Mouse (Mus musculus) brain, adult 2 months (tissue): ENCODE data around the gene Hist2h2aa2.
"Not testable (repeated sequence)": the region's sequence is repeated elsewhere in the genome, so short reads cannot be mapped to it uniquely, and the experiment has no call there.

Experiments used
- DNase-seq: peaks from one replicate; pipeline ENCODE4 v3.0.0; 2011; ENCODE audit warnings: low read depth, low spot score

The Hist2h2aa2 gene

DNA sequence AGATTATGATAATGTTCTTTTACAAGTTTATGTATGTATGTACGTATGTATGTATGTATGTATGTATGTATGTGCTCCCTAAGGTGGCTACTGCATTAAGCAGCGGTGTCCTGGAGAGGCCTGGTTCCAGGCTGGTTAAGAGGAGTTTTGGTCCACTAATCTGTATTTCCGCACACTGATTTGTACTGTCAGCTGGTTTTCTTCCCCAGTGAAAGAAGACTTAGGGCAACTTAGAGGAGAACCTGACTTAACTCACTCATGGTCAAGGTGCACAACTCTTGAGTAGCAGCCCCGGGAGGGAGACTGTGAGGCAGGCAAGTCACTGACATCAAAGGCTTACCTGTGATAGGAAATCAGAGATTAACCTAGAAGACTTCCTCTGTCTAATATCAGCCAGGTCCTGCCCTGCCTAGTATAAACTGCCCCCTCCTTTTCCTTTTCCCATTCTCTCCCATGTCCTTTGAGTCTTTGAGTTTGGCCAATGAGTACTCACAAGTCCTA lies 3.2 kb downstream of the Hist2h2aa2 start:
- no peak for DNase-seq

DNA sequence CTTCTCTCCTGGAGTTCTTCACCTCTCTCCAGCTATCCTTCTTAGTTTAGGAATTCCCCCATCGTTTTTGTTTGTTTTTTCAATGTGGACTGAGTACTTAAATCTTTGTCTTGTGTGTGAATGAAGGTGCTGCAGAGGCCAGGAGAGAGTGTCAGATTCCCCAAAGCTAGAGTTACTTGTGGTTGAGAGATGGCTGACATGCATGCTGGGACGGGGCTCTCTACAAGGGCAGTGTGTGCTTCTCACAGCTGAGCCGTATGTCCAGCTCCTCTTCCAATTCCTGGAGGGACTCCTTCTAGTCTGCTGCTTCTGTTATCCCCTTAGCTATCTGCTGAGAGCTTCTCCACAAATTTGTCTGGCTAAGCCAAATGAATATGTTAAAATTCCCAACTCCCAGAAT lies 4.2 kb downstream of the Hist2h2aa2 start:
- no peak for DNase-seq

DNA sequence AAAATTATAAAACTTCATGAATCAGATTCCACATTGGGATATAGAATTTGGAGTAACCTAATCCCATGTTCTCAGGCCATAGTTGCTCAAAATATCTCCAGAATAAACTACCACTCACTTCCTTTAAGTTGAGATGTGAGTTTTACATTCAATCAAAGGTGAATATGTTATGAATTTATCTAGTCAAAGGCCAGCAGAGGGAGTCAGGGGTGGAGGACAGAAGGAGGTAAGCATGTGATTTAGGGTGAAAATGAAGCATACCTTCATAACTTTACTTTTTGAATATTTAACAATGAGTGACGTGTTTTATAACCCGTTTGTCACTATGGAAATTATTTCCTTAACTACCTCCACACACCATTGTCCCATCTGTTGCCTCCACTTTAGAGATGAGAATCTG lies 5.2 kb downstream of the Hist2h2aa2 start:
- DNase-seq, result no peak

DNA sequence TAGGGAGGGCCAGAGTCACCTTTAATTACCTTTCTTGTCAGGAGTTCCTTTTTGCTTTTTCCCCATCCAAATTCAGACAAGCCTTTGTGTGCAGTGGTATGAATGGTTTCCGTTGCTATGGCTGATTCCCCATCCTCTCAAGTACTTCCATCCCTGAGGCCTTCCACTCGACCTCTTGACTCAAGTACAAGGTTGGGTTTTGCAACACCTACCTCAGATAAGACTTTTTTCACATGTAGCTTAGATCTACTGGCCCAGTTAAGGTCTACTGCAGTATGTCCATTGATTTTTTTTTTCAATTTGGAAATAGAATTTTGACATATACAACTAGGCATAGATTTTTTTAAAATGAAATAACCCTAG lies 8.3 kb downstream of the Hist2h2aa2 start:
- no peak for DNase-seq

DNA sequence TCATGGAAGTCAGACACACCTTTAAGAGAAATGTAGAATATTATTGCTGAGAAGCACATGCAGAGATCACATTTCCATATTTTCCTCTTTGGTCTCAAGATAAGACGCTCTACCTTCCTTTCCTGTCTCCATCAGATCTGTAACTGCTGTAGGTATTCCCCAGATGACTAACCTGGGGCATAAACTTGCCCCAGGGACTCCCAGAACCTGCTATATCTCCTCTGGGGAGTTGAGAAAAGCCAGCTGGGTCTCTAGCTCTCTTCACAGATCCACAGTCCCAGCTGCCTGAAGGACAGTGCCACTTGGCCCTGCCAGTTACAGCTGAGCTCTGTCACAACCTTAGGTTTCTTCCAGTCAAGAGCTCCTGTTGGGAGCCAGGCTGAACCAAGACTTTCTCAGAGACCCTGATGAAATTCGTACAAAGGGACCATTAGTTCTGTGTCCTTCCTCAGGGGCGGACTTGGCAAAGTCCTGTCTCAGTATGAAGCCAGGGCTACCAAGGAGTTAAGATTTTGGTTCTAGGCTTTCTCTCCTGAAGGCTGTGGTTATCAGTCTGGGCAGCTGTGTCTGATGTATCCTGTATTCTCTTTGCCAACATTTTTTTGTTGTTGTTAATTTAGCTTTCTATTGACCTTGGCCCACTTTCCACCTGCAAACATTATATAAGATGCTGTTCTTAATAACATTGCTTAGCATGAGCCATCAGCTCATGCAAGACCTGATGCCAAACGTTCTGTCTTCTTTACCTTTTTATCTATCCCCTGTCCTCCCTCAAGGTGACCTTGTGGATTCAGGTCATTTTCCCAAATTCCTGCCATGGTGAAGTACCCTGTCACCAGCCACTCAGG lies 8.9 kb downstream of the Hist2h2aa2 start:
- DNase-seq, result no peak

DNA sequence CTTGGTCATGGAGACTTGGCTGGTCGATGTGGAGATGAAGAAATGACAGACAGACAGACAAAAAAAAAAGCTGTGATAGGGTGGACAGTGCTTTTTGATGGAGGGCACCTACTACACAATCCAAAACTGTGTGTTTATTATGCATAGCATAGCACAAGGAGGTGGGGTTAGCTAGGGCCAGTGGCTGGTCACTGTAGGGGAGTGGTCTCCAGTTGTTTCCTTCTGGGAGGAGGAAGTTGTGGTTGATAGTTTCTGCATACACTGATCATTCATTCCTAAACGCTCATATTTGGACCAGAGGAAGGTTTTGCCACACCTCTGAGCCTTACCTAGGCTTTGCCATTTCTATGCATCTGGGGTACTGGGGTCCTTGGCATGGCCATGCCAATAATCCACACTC lies 9.7 kb downstream of the Hist2h2aa2 start:
- DNase-seq, result no peak

DNA sequence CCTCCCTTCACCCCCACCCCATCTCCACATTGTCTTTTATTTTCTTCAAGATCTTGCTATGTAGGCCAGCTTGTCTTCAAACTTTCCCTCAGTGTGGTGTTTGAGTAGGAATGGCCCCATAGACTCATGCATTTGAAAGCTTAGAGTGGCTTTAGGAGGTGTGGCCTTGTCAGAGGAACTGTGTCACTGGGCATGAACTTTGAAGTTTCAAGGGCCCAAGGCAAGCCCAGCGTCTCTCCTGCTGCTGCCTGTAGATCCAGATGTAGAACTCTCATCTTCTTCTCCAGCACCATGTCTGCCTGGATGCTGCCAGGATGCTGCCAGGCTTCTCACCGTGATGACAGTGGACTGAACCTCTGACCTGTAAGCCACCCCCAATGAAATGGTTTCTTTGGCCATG lies 11.2 kb downstream of the Hist2h2aa2 start:
- DNase-seq, result no peak

DNA sequence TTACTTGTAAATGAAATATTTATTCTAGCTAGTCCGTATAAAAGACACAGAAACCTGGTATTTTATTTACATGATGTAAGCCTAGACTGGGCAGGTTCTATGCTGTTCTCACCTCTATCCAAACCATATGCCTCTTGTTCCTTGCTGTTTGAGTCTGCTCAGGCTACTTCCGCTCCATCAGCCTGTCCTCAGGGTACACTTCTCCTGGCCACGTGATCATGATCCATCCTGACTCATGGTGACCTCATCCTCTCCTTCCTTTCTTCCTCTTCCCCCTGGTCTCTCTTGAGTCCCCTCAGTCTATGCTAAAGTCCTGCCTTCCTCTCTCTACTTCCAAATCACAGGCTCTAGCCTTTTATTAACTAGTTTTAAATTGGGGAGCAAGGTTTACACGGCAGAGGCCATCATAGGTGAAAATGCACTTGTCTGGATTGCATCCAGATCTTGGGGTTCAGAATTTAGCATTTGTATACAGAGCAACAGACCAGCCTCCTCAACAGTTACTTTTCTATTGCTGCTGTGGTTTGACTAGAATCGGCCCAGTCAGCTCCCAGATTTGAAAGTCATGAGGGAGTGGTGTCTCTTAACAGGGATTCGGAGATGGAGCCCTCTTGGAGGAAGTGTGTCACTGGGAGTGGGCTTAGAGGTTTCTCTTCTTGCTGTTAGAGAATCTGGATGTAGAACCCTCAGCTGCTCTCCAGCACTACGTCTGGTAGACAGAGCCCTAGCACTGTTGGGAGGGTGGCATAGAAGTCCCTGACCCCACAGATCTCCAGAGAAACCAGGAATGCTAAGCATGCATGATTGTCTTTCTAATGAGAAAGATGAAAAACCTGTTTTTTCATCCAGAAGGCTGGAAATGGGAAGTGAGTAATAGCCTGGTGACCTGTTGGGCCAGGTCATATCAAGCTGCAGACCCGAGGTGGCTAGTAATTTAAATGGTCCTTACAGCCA lies 13.1 kb downstream of the Hist2h2aa2 start:
- DNase-seq, result peak; percentile 54

DNA sequence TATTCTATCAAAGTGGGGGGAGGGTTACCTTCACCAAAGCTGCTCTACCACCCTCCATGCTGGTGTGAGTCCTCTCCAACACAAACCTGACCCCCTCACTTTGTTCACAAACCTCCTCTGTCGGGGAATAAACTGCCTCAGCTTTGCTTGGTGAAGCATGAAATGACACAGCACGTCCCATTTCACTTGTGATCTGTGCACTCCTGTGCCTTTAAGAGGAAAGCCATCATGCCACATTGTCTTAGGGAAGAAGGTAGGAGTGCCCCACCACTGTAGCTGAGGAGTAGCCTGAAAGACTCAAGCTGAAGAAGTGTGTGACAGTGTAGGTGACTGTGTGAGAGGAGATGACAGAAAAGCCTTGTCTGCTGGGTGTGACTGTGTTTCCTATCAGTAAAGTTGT lies 14.7 kb downstream of the Hist2h2aa2 start:
- DNase-seq, result no peak

DNA sequence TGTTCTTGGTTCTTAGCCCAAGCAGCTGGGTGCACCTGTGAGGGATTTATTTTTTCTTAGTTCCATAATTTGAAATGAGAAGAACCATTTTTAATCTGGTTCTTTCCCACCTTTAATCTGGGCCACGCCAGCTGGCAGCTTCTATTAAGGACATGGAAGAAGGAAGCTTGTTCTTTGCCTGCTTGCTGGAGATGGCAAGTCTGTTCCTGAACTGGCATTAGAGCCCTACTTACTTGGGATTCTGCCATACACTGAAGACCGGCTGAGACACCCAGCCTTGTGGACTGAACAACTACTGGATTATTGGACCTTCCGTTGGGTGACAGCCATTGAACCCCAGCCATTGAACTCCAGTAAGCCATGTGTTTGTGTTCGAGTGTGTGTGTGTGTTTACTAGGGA lies 17.3 kb downstream of the Hist2h2aa2 start:
- DNase-seq, result peak; percentile 28

DNA sequence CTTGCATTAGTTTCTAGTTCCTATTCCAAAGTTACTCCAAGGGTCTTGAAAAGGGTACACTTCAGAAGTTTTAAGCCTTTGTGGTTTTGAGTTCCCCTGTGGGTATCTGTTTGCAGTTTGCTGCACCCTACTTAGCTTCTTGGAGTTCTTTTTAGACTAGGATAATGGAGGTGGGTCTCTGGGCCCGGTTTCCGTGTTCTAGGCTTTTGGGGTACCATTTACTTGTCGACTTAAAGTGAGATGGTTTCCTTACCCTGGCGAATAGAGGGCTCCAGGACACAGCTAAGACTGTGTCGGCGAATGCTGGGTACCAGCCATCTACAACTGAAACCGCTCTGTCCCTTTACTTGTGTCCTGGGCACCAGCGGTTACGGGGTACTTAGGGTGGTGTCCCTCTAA lies 18.4 kb downstream of the Hist2h2aa2 start:
- DNase-seq, result peak; percentile 24

DNA sequence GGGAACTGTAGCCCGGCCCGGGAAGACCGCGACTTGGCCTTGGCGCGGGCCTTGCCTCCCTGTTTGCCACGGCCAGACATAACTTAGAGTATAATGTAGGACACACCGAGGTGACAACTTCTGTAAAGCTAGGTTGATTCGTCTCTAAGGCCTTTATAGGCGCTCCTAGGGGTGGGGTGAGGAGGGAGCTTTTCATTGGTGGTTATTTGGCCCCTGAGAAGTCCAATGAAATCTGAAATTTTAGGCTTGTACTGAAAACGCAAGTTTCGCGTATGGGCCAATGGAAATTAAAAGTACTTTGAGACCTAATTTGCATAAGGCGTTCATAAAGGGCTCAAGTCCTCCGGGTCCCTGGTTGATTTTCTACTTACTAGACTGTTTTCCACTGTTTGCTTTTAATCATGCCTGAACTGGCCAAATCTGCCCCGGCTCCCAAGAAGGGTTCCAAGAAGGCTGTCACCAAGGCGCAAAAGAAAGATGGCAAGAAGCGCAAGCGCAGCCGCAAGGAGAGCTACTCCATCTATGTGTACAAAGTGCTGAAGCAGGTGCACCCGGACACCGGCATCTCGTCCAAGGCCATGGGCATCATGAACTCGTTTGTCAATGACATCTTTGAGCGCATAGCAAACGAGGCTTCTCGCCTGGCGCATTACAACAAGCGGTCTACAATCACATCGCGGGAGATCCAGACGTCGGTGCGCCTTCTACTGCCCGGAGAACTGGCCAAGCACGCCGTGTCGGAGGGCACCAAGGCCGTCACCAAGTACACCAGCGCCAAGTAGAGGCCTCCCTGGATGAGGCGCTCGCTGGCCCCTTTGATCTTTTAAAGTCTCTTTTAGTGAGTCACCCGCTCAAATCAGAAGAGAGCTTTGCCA lies 19.1 kb downstream of the Hist2h2aa2 start, which contains the start of the genes Hist2h2ac and Hist2h2be:
TSS of gene Hist2h2ac (minus strand) at position 116 of the 875 bp plus-strand sequence.
TSS of gene Hist2h2be (plus strand) at position 355 of the 875 bp plus-strand sequence.
- peak; percentile 99 for DNase-seq

DNA sequence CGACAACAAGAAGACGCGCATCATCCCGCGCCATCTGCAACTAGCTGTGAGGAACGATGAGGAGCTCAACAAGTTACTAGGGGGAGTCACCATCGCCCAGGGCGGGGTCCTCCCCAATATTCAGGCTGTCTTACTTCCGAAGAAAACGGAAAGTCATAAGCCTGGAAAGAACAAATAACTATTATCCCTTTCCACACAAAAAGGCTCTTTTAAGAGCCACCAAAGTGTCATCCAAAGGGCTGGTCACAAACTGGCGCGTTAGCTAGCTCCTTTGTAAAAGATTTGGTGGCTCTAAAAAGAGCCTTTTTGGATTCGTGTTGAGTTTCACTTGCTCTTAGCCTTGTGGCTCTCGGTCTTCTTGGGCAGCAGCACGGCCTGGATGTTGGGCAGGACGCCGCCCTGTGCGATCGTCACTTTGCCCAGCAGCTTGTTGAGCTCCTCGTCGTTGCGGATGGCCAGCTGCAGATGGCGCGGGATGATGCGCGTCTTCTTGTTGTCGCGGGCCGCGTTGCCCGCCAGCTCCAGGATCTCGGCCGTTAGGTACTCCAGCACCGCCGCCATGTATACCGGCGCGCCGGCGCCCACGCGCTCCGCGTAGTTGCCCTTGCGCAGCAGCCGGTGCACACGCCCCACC lies 19.8 kb downstream of the Hist2h2aa2 start:
- DNase-seq, result peak; percentile 47

DNA sequence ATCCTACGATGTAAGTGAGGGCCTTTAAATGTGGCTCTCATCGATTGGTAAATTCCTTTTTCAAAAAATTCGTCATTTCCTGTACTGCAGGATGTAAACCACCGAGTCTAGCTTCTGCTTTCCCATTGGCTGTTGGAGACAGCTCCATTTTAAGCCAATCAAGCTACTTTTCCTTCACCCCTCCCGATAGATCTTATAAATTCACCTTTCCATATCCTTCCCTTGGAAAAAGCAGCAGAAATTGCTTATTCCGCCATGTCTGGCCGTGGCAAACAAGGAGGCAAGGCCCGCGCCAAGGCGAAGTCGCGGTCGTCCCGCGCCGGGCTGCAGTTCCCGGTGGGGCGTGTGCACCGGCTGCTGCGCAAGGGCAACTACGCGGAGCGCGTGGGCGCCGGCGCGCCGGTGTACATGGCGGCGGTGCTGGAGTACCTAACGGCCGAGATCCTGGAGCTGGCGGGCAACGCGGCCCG lies 20.4 kb downstream of the Hist2h2aa2 start, which contains the start of the genes Bola1 and Hist2h2ab:
TSS of gene Bola1 (minus strand) at position 49 of the 470 bp plus-strand sequence.
TSS of gene Hist2h2ab (plus strand) at position 205 of the 470 bp plus-strand sequence.
- DNase-seq, result peak; percentile 98

DNA sequence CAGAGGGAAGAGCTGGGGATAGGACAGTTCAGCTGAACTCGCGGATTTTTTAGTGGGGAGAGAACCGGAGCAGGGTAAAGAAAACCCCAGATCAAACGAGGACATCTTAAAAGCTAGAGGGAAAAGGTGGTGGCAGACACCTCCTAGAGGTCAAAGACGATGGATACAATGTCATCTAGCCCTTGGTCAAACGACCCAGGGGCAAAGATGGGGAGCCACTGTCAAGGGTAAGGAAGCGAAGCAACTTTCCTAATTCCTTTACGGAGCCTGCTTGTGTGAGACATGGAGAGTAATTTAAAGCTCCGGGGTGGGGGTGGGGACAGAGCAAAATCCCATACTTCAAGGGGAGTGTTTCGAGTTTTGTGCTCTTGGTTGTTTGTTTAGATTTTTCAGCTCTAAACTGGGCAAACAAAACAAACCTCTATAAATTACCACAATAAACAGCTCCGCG lies 20.9 kb downstream of the Hist2h2aa2 start:
- DNase-seq, result peak; percentile 55

DNA sequence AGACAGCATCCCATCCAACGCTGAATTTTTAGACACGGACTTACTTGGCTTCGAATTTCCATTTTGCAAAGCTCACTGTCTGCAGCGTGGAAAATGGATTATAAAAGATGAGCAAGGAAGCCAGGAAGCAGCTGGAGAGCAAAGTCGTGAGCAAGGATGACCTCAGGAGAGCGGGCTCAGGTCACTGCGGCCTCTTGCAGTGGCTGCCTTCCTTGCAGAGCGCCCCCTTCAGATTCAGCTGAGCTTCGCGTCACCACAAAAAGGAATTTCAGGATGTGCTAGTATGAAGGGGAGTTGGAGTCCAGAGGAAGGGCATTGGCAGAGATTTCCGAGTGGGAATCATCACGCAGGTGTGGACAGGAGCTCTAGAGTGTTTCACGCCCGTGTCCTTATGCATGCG lies 30.8 kb downstream of the Hist2h2aa2 start:
- DNase-seq, result peak; percentile 50

DNA sequence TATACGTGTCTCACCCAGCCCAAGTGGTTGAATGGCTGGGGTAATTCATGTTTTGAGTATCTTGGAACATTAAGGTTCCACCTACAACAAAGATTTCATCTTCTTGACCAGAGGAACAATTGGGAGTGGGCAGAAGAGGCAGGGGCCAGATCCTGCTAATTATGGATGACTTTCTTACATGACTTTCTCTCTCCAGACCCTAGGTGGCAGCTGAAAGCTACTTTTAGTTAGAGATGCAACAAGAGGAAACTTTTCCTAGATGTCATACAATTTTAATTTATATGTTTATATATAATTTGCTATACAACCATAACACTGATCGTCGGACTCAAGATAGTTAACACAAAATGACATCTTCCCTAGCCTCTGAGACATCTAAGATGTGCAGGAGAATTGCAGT lies 32.3 kb downstream of the Hist2h2aa2 start:
- no peak for DNase-seq

DNA sequence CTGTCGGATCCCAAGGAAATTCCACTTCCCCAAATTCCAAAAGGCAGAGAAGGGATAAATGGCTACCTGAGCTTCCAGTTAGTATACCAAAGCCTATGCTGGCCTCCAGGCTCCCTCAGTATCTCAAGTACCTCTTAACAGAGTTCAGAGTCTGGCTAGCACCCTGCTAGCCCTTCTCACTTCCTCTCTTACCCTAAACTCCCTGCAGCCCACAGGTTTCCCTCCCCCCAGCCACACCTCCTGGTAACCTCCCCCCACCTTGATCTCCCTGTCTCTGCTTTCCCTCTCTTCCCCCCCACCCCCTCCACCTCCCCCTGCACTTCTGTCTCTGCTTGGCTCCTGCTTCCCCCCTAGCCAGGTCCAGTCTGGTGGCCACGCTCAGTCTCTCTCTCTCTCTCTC lies 40.3 kb downstream of the Hist2h2aa2 start:
- DNase-seq, result no peak

DNA sequence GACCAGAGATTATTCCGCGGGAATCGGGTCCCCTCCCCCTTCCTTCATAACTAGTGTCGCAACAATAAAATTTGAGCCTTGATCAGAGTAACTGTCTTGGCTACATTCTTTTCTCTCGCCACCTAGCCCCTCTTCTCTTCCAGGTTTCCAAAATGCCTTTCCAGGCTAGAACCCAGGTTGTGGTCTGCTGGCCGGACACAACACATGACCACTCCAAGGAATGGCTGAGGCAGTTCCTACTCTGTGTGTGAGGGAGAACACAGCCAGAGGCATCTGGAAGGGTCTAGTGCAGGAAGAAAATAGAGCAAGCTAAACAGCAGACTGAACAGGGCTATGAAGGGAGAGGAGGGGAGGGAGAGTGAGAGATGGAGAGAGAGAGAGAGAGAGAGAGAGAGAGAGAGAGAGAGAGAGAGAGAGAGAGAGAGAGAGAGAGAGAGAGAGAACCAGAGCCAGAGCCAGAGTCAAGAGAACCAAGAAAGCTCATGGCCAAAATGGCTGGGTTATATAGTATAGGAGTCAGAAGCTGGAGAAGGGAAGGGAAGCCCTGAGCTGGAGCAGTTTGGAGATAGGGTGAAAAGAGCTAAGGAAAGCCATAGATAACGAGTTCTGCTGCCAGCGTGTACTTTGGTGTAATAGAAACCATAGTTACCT lies 41.4 kb downstream of the Hist2h2aa2 start:
- not testable (repeated sequence) for DNase-seq

DNA sequence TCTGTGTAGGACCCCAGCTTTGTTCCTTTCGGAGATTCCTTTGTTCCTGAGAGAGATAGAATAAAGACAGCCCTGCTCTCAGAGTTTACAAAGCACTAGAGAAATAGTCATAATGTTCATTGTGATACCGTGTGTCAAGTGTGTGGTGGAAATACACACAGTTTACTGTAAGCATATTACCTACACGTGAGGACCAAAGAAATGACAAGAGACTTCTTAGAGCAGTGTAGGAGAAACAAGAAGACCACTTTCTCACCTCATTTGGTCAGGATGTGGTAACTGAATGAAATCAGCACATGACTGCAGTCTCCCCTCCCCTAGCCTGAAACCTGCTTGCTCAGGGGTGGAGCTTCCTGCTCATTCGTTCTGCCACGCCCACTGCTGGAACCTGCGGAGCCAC lies 41.9 kb downstream of the Hist2h2aa2 start:
- no peak for DNase-seq
